Mouse (Mus musculus): ENCODE results near the gene Icam4. TPM values are rescaled to one million over a fixed set of nuclear protein-coding genes. Genes with fewer than 3 reads are reported as not detected.

Icam4 gene
- total RNA-seq (2023), result not detected

DNA sequence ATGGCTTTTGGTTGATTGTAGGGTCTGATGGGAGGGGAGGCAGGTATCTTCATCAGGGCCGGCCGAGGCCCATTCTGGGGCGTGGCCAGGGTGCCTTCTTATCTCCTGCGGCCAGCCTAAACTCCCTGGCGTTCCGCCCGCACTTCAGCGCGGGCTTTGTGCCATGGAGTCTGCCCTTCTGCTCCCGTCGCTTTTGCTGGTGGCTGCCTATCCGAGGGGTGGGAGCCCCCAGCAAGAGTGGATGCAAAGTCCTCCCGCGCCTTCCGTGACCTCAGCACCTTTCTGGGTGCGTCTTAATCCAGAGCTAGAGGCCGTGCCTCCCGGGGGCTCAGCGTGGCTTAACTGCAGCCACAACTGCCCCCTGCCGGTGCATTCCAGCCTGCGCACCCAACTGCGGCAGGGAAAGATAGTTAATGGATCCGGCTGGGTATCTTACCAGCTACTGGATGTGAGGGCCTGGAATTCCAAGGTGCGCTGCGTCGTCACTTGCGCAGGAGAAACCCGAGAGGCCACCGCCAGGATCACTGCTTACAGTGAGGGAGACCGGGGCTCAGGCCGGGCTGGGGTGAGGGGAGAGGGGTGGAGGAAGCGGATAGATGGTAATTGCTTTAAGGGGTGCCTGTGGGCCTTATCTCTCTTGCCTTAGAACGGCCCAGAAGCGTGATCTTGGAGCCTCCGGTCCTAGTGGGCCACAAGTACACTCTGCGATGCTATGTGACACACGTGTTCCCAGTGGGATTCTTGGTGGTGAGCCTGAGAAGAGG lies at the start of gene Icam4:
Gene Icam4, plus strand, starts transcription at position 83 of the 764 bp plus-strand sequence.

DNA sequence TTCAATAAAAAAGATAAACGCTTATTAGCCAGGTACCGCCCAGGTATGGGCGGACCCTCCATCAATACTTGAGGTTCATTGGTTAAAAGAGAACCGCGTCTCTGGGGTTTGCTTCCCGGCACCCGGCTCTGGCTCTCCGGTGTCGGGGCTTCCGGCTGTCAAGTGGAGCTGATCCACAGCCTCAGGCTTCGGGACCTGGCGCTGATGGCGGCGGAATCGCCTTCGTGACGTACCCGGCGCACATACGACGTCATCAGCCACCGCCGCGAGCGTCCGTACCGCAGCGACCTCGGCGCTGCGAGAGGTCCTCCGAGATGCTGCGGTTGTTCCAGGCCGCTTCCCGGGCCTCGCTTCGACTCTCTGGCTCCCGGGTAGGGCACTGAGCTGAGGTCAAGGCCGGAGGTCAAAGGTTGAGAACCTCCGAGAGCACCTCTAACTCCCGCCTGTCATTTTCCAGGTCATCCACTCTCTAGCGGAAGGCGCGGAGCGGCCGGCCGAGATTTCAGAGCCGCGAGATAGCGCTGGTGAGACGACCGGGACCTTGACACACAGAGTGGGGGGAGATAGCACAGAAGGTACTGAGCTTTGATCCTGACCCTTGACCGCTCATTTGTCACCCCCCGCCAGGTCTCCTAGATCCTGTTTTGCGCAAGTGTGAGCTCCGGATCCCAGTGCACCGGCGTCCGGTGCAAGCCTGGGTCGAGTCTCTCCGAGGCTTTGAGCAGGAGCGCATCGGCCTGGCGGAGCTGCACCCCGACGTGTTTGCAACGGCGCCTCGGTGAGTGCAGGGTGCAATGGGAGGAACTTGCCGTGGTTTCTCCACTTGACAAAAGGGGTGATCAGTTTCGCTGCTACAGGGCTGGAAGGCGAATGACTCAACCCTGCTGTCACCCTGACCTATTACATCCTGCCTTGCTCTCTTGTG lies 26.3 kb upstream of the Icam4 start, which contains the start of gene Mrpl4:
Gene Mrpl4, plus strand, starts transcription at position 112 of the 925 bp plus-strand sequence.

DNA sequence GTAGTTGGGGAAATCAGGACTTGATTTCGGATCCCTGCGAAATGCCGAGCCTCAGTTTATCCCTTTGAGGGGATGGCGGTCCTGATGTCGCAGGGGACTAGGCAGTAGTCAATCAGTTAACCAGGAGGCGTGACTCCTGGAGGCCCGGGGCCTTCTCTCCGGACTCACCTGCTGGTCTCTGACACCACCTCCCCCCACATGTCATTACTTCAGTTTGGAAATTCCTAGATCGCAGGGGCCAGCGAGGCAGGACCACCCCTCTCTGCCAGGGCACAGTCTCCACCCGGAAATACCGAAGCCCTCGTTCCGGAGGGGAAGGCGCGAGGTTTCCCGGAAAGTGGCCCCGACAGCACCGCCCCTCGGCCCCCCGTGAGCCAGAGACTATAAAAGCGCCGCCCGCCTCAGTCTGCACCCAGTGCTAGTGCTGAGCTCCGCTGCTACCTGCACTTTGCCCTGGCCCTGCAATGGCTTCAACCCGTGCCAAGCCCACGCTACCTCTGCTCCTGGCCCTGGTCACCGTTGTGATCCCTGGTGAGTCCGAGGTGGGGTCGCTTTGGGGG lies 13.5 kb upstream of the Icam4 start, which contains the start of gene Icam1:
Gene Icam1, plus strand, starts transcription at position 415 of the 560 bp plus-strand sequence.

DNA sequence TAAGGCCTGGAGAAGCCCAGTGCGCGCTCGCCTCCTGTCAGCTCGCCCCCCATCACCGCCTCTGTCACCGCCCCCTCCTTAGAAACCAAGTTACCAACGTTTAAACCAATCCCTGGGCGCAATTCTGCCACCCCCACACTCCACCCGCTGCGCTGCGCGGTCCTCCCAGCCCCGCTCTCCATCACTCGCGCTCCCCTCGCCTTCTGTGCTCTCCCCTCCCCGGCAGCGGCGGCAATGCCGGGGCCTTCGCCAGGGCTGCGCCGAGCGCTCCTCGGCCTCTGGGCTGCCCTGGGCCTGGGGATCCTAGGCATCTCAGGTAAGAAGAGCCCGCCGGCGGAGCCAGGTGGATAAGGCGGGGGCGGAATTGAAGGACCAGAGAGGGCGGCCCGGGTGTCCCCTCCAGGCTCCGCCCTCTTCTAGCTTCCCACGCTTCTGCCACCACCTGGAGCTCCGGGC lies 2.8 kb downstream of the Icam4 start, which contains the start of gene Icam5:
Gene Icam5, plus strand, starts transcription at position 178 of the 456 bp plus-strand sequence.

DNA sequence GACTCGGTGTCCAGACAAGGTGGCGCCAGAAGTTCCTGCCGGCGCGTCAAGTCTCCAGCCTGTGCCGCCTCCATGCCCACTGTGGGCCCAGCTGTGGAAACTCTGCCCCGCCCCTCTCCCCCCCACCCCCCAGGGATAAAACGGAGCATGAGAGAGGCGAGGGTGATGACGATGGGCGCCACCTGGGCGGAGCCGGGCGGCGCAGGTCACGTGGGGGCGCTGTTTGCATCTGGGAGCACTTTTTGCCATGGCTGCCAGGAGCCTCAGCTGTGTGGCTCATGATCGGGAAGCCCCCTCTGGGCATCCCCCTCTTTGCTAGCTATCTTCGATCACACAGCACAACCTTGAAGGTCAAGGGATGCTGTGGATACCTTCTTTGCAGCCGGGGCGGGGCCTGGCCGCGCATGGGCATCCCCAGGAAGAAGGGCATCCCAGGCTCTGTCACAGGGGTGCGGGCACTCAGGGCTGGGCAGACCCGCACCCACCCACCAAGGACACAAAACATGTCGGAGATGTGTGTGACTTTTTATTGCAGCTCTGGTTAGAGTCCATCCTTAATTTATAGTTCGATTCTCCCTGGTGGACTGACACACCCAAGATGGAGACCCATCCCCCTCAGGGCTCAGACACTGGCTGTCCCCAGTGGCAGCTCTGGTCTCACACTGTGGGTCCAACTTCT lies 38.0 kb downstream of the Icam4 start, which contains the start of gene Zglp1:
Gene Zglp1, minus strand, starts transcription at position 88 of the 679 bp plus-strand sequence.

DNA sequence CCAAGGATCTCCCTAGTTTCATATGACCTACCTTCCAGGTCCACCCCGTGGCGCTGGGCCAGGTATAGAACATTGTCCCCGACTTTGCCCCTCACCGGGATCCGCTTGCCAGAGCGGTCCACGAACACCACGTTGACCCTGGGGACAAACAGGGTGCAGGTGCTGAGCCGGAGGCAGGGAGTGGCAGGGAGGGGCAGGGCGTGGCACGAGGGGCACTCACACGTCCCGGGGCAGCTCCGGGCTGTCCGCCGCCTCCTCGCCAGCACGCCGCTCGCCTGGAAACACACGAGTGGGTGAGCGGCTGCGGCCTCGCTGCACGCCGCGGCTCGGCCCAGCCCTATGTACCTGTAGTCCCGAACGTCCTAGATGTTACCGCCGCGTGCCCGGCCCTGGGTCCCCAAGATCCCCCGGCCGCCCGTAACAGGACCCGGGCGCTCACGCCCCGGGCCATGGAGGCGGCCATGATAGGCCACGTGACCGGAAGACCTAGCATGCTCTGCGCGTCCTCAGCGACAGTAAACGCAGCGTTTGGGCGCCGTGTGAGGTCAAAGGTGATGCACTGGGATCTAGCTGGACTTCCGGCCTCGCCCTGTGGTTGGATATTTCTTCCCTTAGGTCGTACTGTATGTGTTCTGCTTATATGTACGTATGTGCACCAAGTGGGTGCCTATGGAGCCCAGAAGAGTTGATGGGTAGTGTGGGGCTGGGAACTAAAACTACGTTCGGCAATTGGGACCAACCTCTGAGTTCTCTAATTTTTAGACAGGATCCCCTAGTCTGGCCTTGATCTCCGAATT lies 44.1 kb downstream of the Icam4 start, which contains the start of the genes Gm49373 and Fdx1l:
Gene Gm49373, minus strand, starts transcription at position 53 of the 797 bp plus-strand sequence.
Gene Fdx1l, minus strand, starts transcription at position 571 of the 797 bp plus-strand sequence.

Other genes starting within 250 kb of the Icam4 start
- gene Col5a3, start 214.3 kb upstream of the Icam4 start, total RNA-seq (2023), result 0.12 TPM
- not detected for gene Rdh8, start 210.9 kb upstream of the Icam4 start, total RNA-seq (2023)
- 51.6 TPM for gene A230050P20Rik, start 160.7 kb upstream of the Icam4 start, total RNA-seq (2023)
- 2.5 TPM for gene Angptl6, start 149.6 kb upstream of the Icam4 start, total RNA-seq (2023)
- gene Ppan, start 141.2 kb upstream of the Icam4 start, total RNA-seq (2023), result 87.1 TPM
- 188 TPM for gene Eif3g, start 130.8 kb upstream of the Icam4 start, total RNA-seq (2023)
- 82.3 TPM for gene Dnmt1, start 69.5 kb upstream of the Icam4 start, total RNA-seq (2023)
- gene S1pr2, start 52.6 kb upstream of the Icam4 start, total RNA-seq (2023), result 4.7 TPM
- 53.2 TPM for gene Mrpl4, start 26.6 kb upstream of the Icam4 start, total RNA-seq (2023)
- gene Icam1, start 13.4 kb upstream of the Icam4 start, total RNA-seq (2023), result 19.5 TPM
- gene Icam5, start 2.7 kb downstream of the Icam4 start, total RNA-seq (2023), result 0.18 TPM
- not detected for gene Zglp1, start 37.7 kb downstream of the Icam4 start, total RNA-seq (2023)
- 0.83 TPM for gene Gm49373, start 43.7 kb downstream of the Icam4 start, total RNA-seq (2023)
- gene Fdx1l, start 44.2 kb downstream of the Icam4 start, total RNA-seq (2023), result 27.6 TPM
- gene Gm38431, start 62.6 kb downstream of the Icam4 start, total RNA-seq (2023), result 9.4 TPM
- gene Raver1, start 62.6 kb downstream of the Icam4 start, total RNA-seq (2023), result 112 TPM
- gene Tyk2, start 101.9 kb downstream of the Icam4 start, total RNA-seq (2023), result 50.3 TPM
- gene Cdc37, start 120.6 kb downstream of the Icam4 start, total RNA-seq (2023), result 131 TPM
- gene Pde4a, start 136.3 kb downstream of the Icam4 start, total RNA-seq (2023), result 1.6 TPM
- 37.3 TPM for gene Keap1, start 210.0 kb downstream of the Icam4 start, total RNA-seq (2023)
- 0.44 TPM for gene S1pr5, start 219.1 kb downstream of the Icam4 start, total RNA-seq (2023)
- 51.6 TPM for gene Atg4d, start 235.9 kb downstream of the Icam4 start, total RNA-seq (2023)